Mouse (Mus musculus) brain, adult 2 months (tissue): ENCODE measurements around the gene Ppp1r1c.

Source experiments
- DNase-seq: peaks from one replicate; pipeline ENCODE4 v3.0.0; 2011; ENCODE audit warnings: low read depth, low spot score

Gene Ppp1r1c

GRCm38 (mm10) chr2:79707575-79707974, at the start of gene Ppp1r1c:
TSS of gene Ppp1r1c (plus strand) at chr2:79707780.
- DNase-seq: no peak

- no peak for DNase-seq
These were observed 47.0 kb upstream of the Ppp1r1c start for GRCm38 (mm10) chr2:79660417-79661185.

- no peak for DNase-seq
These were observed 46.0 kb upstream of the Ppp1r1c start for GRCm38 (mm10) chr2:79661486-79662104.

GRCm38 (mm10) chr2:79664532-79665286, 42.9 kb upstream of the Ppp1r1c start:
- no peak for DNase-seq

GRCm38 (mm10) chr2:79665492-79665891, 42.1 kb upstream of the Ppp1r1c start:
- no peak for DNase-seq

GRCm38 (mm10) chr2:79675266-79675665, 32.3 kb upstream of the Ppp1r1c start:
- no peak for DNase-seq

- DNase-seq: no peak
These were observed 29.8 kb upstream of the Ppp1r1c start for GRCm38 (mm10) chr2:79677663-79678257.

- no peak for DNase-seq
These were observed 25.9 kb upstream of the Ppp1r1c start for GRCm38 (mm10) chr2:79681672-79682071.

GRCm38 (mm10) chr2:79683258-79683657, 24.3 kb upstream of the Ppp1r1c start:
- DNase-seq: peak; percentile 64

GRCm38 (mm10) chr2:79690838-79691237, 16.7 kb upstream of the Ppp1r1c start:
- DNase-seq: no peak

GRCm38 (mm10) chr2:79695190-79695589, 12.4 kb upstream of the Ppp1r1c start:
- no peak for DNase-seq

GRCm38 (mm10) chr2:79695939-79696338, 11.6 kb upstream of the Ppp1r1c start:
- DNase-seq: no peak

- peak; percentile 37 for DNase-seq
These were observed 10.9 kb upstream of the Ppp1r1c start for GRCm38 (mm10) chr2:79696478-79697230.

GRCm38 (mm10) chr2:79698166-79698565, 9.4 kb upstream of the Ppp1r1c start:
- peak; percentile 72 for DNase-seq

- DNase-seq: no peak
These were observed 2.8 kb upstream of the Ppp1r1c start for GRCm38 (mm10) chr2:79704773-79705172.

GRCm38 (mm10) chr2:79713662-79714091, 6.1 kb downstream of the Ppp1r1c start:
- no peak for DNase-seq

GRCm38 (mm10) chr2:79714745-79715144, 7.2 kb downstream of the Ppp1r1c start:
- no peak for DNase-seq

- no peak for DNase-seq
These were observed 8.3 kb downstream of the Ppp1r1c start for GRCm38 (mm10) chr2:79715925-79716324.

- DNase-seq: no peak
These were observed 10.3 kb downstream of the Ppp1r1c start for GRCm38 (mm10) chr2:79717846-79718245.

- DNase-seq: no peak
These were observed 14.8 kb downstream of the Ppp1r1c start for GRCm38 (mm10) chr2:79722415-79722814.

- DNase-seq: peak; percentile 39
These were observed 31.4 kb downstream of the Ppp1r1c start for GRCm38 (mm10) chr2:79738958-79739357.
